Mouse (Mus musculus) forebrain, embryonic 12.5 days (tissue): ENCODE results near the gene Gsdma3. TPM values are rescaled to one million over a fixed set of nuclear protein-coding genes. Genes with fewer than 3 reads are reported as not detected.
"Not testable (repeated sequence)": the region's sequence is repeated elsewhere in the genome, so short reads cannot be mapped to it uniquely, and the experiment has no call there.

Experiments used
- ATAC-seq: fragments of 200-750 bp; cut with Nextera tagmentation; 2 replicates; pipeline ENCODE4 v1.8.0; 2017; ENCODE audit warnings: moderate TSS enrichment; ENCODE audit not compliant: low FRiP score
- H3K27ac ChIP-seq: fragments of 300-500 bp; sonication (generic); 2 replicates; pipeline ENCODE4 v1.5.1; 2016; ENCODE audit warnings: mild to moderate bottlenecking
- H3K27me3 ChIP-seq: fragments of 300-500 bp; sonication (generic); 2 replicates; pipeline ENCODE4 v1.6.1; 2016; ENCODE audit warnings: mild to moderate bottlenecking
- H3K36me3 ChIP-seq: fragments of 300-500 bp; sonication (generic); replicated peaks from 2 replicates; pipeline ENCODE4 v1.6.1; 2016; ENCODE audit warnings: mild to moderate bottlenecking
- H3K4me1 ChIP-seq: fragments of 300-500 bp; sonication (generic); 2 replicates; pipeline ENCODE4 v1.6.1; 2016
- H3K4me2 ChIP-seq: fragments of 300-500 bp; sonication (generic); 2 replicates; pipeline ENCODE4 v1.6.1; 2016; ENCODE audit warnings: mild to moderate bottlenecking, moderate library complexity
- H3K4me3 ChIP-seq: fragments of 300-500 bp; sonication (generic); replicated peaks from 2 replicates; pipeline ENCODE4 v1.5.1; 2016; ENCODE audit warnings: mild to moderate bottlenecking
- H3K9ac ChIP-seq: fragments of 300-500 bp; sonication (generic); 2 replicates; pipeline ENCODE4 v1.6.1; 2016; ENCODE audit warnings: mild to moderate bottlenecking
- H3K9me3 ChIP-seq: fragments of 300-500 bp; sonication (generic); 2 replicates; pipeline ENCODE4 v1.6.1; 2016
- WGBS: fragments of 180-500 bp; shearing (Covaris S2); methylation state at CpG from one replicate; pipeline ENCODE4 v1.1.7; 2016; 5-methylcytosine and 5-hydroxymethylcytosine counted together
- polyA plus RNA-seq: library from polyadenylated mRNA; unstranded; fragments of >200 nt; fragmentation: Nextera tagmentation; extraction: Ambion mirVana; gene quantifications from 2 replicates; pipeline ENCODE4 v1.2.1, GENCODE M21; 2016

Gsdma3 gene
- polyA plus RNA-seq, 1 experiment from 2014 or later = not detected

DNA sequence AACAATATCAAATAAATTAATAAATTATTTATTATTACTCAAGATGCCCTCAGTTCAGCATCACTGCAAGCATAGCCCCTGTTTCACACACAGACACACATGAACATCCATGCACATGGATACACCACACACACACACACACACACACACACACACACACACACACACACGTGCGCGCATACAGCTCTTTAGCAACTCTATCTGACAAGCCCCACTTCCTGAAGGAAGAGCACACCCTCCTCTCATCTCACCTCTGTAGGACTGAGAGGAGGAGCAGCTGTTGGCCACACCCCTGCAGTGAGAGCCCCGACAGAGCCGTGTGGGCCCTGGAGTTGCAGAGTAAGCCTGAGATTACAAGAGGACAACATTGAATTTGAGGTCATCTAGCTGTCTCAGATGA lies 13.9 kb downstream of the Gsdma3 start:
- H3K27me3 ChIP-seq = no peaks in the 10 kb centered on the region; the same call in 1 of the 2 replicates
- no peaks in the 10 kb centered on the region for H3K36me3 ChIP-seq
- H3K9ac ChIP-seq = no peak overlapping the region
- H3K4me3 ChIP-seq = no peak overlapping the region
- no peaks in the 10 kb centered on the region for H3K9me3 ChIP-seq
- no peaks in the 10 kb centered on the region for H3K4me1 ChIP-seq
- WGBS = 74% methylated on average over 5 of the region's 5 CpGs
- ATAC-seq = no peak
- no peak overlapping the region for H3K4me2 ChIP-seq
- H3K27ac ChIP-seq = no peak overlapping the region

DNA sequence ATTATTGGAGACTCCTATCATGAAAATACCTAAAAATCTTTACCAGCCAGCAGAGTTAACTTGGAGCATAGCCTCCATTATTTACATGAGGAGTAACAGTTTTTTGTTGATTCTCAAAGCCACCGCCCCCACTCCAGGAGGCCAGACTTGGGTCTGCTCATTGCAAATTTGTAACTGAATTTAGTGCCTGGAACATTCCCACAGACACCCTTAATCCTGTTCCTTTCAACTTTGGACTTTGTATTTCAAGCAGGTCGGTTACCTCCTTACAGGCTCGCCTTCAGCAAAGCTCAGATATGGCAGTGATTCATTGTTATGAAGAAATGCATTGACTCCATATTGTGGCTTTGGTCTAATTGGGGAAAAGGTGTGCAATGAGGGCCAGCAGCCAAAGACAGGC lies 18.6 kb downstream of the Gsdma3 start:
- no peak overlapping the region for H3K27ac ChIP-seq
- H3K4me3 ChIP-seq = no peak overlapping the region
- no peak overlapping the region for H3K4me2 ChIP-seq
- ATAC-seq = no peak
- no peaks in the 10 kb centered on the region for H3K4me1 ChIP-seq
- WGBS = 85% methylated on average over 3 of the region's 3 CpGs
- no peaks in the 10 kb centered on the region for H3K9me3 ChIP-seq
- peaks cover 10% of the 10 kb centered on the region for H3K27me3 ChIP-seq
- H3K9ac ChIP-seq = no peak overlapping the region
- H3K36me3 ChIP-seq = no peaks in the 10 kb centered on the region

DNA sequence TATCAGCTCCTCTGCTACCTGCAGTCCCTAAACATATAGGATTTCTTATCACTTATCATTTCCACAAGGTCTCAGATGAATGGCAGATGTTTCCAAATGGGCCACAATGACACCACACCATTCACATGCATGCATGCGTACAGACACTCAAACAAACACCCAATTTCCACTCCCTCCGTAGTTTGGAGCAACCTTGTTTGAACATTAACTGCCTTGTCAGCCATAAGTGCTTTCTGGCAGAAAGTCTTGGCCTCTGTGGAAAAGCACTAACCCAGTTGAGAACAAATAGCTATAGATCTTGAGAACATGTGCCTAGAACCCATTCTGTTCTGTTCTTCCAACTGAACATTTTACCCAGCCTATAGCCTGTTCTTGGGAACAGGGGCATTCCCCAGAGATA lies 19.8 kb downstream of the Gsdma3 start:
- Histone ChIP-seq H3K4me2 (no peak overlapping the region), H3K27me3 (peaks cover 10% of the 10 kb centered on the region), H3K4me1 (no peaks in the 10 kb centered on the region), H3K36me3 (no peaks in the 10 kb centered on the region), H3K9ac (no peak overlapping the region), H3K27ac (no peak overlapping the region), H3K4me3 (no peak overlapping the region), H3K9me3 (no peaks in the 10 kb centered on the region)
- 90% methylated on average over 2 of the region's 2 CpGs for WGBS
- ATAC-seq = no peak

DNA sequence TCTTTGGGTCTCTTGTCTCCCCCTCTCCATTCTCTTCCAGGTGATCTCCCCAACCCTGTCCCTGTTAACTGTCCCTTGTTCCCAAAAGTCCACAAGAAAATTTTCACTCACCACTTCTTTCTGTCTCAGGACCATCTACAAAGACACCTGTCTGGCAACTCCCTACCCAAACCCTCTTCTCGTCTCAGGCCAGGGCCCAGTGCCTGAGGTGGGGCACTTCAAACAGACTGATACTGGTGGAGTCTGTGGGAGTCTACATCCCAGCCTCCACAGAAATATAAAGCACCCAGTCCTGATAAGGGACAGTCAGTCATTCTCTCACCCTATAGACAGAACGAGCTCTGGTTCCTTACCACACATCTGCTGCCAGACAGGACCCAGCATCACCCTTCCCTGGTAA lies 20.3 kb downstream of the Gsdma3 start, which contains the start of gene Gsdma2:
Gene Gsdma2, plus strand, starts transcription at position 301 of the 400 bp plus-strand sequence.
- ATAC-seq = no peak
- H3K4me1 ChIP-seq = no peaks in the 10 kb centered on the region
- H3K9me3 ChIP-seq = no peaks in the 10 kb centered on the region
- no peak within 1 kb of the TSS for H3K9ac ChIP-seq
- 71% methylated on average over 2 of the region's 2 CpGs for WGBS
- H3K36me3 ChIP-seq = no peaks in the 10 kb centered on the region
- peaks cover 10% of the 10 kb centered on the region for H3K27me3 ChIP-seq
- no peak within 1 kb of the TSS for H3K4me2 ChIP-seq
- H3K27ac ChIP-seq = no peak within 1 kb of the TSS
- H3K4me3 ChIP-seq = no peak within 1 kb of the TSS

DNA sequence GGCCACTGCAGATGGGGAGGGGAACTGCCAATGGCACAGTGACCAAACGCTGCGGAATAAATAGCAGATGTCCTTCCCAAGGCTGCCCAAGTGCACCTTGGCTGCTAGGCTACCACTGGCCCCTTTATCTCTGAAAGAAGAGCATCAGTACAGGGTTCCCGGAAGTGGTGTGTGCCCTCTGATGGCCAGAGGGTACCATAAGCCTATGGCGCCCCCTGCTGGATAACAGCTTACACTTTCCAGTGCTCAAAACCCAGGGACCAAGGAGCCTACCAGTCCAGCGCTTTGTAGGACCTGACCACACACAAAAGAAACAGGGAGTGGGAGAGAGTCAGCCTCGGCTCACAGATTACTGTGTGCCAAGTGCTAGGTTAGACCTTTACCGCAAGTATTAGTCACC lies 28.9 kb downstream of the Gsdma3 start:
- H3K9me3 ChIP-seq, H3K27me3 ChIP-seq, H3K9ac ChIP-seq, H3K4me1 ChIP-seq, H3K4me3 ChIP-seq, ATAC-seq, H3K4me2 ChIP-seq, H3K27ac ChIP-seq, H3K36me3 ChIP-seq: not testable (repeated sequence)
- WGBS = 18% methylated on average over 7 of the region's 7 CpGs

DNA sequence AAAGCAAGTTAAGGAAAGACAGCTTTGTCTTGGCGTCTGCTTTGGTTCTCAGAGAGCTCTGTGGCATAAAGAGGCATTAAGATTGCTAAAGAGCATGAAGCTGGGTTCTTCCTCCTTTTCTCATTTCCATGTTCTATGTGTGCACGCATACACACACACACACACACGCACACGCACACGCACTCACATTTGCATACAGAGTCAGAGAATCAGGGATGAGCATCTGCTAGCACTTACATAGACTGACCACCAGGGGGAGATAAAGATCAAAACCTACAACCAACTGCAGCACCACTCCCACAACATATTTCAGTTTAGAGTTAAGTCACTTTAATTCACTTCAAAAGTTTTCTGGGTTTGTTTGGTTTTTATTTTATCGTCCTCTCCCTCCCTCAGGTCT lies 34.4 kb downstream of the Gsdma3 start:
- ATAC-seq = no peak
- WGBS = 10% methylated on average over 6 of the region's 6 CpGs
- Histone ChIP-seq H3K9me3 (no peaks in the 10 kb centered on the region), H3K4me2 (no peak overlapping the region), H3K4me3 (no peak overlapping the region), H3K27ac (no peak overlapping the region), H3K36me3 (no peaks in the 10 kb centered on the region), H3K4me1 (0 out of 2 replicates have a peak, but pooled peaks cover 3% of the 10 kb centered on the region), H3K9ac (no peak overlapping the region), H3K27me3 (peaks cover 9% of the 10 kb centered on the region; the same call in 1 of the 2 replicates)

DNA sequence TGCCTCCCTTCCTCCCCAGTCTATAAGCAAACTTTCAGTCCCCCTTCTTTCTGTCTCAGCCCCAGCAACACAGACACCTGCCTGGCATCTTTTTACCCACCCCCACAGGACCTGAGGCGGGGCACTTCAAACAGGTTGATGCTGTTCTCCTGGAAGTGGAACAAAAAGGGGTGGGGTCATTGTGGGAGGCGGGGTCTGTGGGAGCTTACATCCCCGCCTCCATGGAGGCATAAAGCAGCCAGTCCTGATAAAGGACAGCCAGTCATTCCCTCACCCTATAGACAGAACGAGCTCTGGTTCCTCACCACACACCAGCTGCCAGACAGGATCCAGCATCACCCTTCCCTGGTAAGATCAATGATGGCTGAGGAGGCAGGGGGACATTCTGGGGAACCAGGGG lies 37.9 kb downstream of the Gsdma3 start, which contains the start of gene Gsdma:
Gene Gsdma, plus strand, starts transcription at position 261 of the 400 bp plus-strand sequence.
- Histone ChIP-seq H3K4me1 (0 out of 2 replicates have a peak, but pooled peaks cover 3% of the 10 kb centered on the region), H3K9me3 (no peaks in the 10 kb centered on the region), H3K9ac (no peak within 1 kb of the TSS), H3K27me3 (peaks cover 32% of the 10 kb centered on the region), H3K36me3 (no peaks in the 10 kb centered on the region), H3K4me2 (no peak within 1 kb of the TSS), H3K4me3 (no peak within 1 kb of the TSS), H3K27ac (no peak within 1 kb of the TSS)
- no peak for ATAC-seq
- WGBS = 15% methylated on average over 4 of the region's 4 CpGs

DNA sequence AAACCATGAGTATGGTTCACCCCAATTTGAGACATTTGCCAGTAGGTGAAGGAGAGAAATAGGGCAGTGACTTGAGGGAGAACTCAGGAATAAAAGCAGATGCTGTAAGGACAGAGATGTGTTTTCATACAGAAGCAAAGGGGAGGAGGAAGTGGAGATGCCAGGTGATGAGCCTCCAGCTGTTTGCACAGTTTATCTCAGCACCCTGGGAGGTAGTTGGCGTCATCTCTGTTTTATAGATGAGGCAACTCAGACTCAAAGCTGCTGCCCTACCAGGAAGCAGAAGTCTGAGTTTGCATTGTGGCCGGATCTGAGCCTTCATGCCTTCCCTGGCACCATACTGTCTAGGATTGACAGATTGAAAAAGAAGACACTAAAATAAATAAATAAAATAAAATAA lies 42.8 kb downstream of the Gsdma3 start:
- H3K9me3 ChIP-seq = no peaks in the 10 kb centered on the region
- no peak overlapping the region for H3K9ac ChIP-seq
- H3K36me3 ChIP-seq = no peaks in the 10 kb centered on the region
- no peak overlapping the region for H3K4me2 ChIP-seq
- 78% methylated on average over 2 of the region's 2 CpGs for WGBS
- H3K4me3 ChIP-seq = no peak overlapping the region
- H3K27ac ChIP-seq = no peak overlapping the region
- ATAC-seq = no peak
- no peaks in the 10 kb centered on the region for H3K4me1 ChIP-seq
- peaks cover 54% of the 10 kb centered on the region for H3K27me3 ChIP-seq

DNA sequence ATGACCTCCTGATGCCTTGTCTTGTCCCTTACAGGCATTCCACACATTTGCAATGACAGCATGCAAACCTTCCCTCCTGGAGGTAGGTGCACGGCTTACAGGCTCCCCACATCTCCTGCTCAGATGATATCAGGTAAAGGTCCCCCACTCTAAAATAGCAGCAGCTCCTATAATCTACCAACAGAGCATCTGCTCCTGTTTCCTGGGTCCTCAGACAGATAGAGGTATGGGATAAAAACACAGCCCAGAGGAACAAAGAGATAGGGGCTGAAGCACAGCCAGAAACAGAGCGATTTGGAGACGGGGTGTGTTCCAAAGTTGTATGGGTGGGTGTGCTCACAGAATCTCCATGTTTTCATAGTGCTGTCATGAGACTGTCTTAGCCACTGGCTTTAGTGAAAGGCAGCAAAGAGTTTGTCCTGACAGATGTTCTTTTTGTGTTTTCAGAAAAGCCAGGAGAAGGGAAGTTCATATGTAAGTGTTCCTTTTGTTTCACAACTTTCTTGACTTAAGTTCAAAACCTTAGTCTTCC lies 45.2 kb downstream of the Gsdma3 start:
- WGBS = 72% methylated on average over 3 of the region's 3 CpGs
- Histone ChIP-seq H3K27ac (no peak overlapping the region), H3K36me3 (no peaks in the 10 kb centered on the region), H3K9me3 (no peaks in the 10 kb centered on the region), H3K9ac (no peak overlapping the region), H3K4me1 (no peaks in the 10 kb centered on the region), H3K27me3 (peaks cover 50% of the 10 kb centered on the region), H3K4me2 (no peak overlapping the region), H3K4me3 (no peak overlapping the region)
- ATAC-seq = no peak

DNA sequence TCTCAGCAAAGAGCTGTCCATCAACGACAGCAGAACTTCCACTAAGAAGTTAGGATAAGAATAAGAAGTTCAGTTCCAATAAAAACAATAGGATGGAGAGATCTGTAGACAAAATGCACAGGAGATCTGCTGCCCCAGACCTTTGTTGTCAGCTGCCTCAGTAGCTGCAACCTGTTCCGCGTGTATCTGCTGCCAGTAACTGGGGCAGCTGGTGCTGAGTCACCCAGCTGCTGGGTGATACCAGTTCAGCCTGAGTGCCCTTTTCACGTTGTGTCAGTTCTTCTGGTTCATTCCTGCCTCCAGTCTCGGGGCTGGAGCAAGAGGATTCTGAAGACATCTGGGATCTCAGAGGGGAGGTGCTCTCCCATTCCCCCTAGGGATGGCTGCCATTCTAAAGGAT lies 45.7 kb downstream of the Gsdma3 start:
- Histone ChIP-seq H3K9me3 (no peaks in the 10 kb centered on the region), H3K4me2 (no peak overlapping the region), H3K4me3 (no peak overlapping the region), H3K27ac (no peak overlapping the region), H3K36me3 (no peaks in the 10 kb centered on the region), H3K4me1 (no peaks in the 10 kb centered on the region), H3K27me3 (peaks cover 45% of the 10 kb centered on the region), H3K9ac (no peak overlapping the region)
- no peak for ATAC-seq
- WGBS = 68% methylated on average over 5 of the region's 5 CpGs

DNA sequence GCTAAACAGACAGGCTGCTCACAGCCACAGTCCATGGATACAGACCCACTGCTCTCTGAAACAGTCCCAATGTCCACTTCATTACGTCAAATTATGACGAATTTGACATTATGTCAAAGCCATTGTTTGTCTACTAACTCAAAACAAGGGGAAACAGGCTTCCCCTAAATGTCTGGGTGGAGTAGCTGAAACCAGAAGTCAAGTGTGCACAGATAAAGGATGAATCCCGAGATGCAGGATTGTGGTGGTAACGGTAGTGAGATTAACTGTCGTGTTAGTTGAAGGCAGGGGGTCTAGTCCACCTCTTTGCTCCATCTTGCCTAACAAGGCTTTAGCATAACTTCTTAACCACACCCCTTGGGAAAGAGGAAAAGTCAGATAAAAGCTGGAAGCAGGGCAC lies 46.3 kb downstream of the Gsdma3 start:
- ATAC-seq = no peak
- Histone ChIP-seq H3K4me2 (no peak overlapping the region), H3K9me3 (no peaks in the 10 kb centered on the region)

DNA sequence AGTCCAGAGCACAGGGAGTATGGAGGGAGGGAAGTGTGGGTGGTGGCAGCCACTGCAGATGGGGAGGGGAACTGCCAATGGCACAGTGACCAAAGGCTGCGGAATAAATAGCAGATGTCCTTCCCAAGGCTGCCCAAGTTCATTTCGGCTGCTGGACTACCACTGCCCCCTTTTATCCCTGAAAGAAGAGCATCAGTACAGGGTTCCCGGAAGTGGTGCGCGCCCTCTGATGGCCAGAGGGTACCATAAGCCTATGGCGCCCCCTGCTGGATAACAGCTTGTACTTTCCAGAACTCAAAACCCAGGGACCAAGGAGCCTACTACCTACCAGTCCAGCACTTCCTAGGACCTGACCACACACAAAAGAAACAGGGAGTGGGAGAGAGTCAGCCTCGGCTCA lies 47.0 kb downstream of the Gsdma3 start:
- H3K4me1 ChIP-seq, H3K9me3 ChIP-seq, ATAC-seq, H3K36me3 ChIP-seq, H3K4me3 ChIP-seq, H3K27ac ChIP-seq, H3K9ac ChIP-seq: not testable (repeated sequence)
- H3K4me2 ChIP-seq = peak overlapping the region; percentile 29; the same call in 1 of the 2 replicates
- 11% methylated on average over 7 of the region's 7 CpGs for WGBS
- peaks cover 34% of the 10 kb centered on the region for H3K27me3 ChIP-seq

More for the DNA sequence above, 46.3 kb downstream of the Gsdma3 start:
- WGBS = 92% methylated on average over 5 of the region's 5 CpGs
- no peaks in the 10 kb centered on the region for H3K36me3 ChIP-seq
- no peak overlapping the region for H3K27ac ChIP-seq
- H3K27me3 ChIP-seq = peaks cover 40% of the 10 kb centered on the region
- no peak overlapping the region for H3K9ac ChIP-seq
- no peaks in the 10 kb centered on the region for H3K4me1 ChIP-seq
- H3K4me3 ChIP-seq = no peak overlapping the region

DNA sequence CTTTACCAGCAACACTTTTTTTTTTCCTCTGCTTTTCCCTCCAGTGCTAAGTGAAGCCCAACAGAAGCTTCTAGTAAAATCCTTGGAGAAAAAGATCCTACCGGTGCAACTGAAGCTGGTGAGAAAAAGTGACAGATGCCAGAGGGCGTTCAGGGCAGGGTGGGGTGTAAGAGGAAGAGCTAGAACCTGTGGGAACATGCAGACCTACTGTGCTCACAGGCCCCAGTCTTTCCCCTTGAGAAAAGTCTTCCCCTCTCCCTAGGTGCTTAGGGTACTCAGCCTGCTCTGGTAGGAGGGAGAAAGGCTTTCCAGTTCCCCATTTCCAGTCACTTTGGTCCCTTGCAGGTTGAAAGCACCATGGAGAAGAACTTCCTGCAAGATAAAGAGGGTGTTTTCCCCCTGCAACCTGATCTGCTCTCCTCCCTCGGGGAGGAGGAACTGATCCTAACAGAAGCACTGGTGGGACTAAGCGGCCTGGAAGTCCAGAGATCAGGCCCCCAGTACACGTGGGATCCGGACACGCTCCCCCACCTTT lies 49.7 kb downstream of the Gsdma3 start:
- no peak overlapping the region for H3K27ac ChIP-seq
- H3K4me1 ChIP-seq = no peaks in the 10 kb centered on the region
- no peaks in the 10 kb centered on the region for H3K36me3 ChIP-seq
- H3K27me3 ChIP-seq = peaks cover 15% of the 10 kb centered on the region
- WGBS = 48% methylated on average over 7 of the region's 7 CpGs
- H3K9me3 ChIP-seq = no peaks in the 10 kb centered on the region
- no peak overlapping the region for H3K9ac ChIP-seq
- H3K4me2 ChIP-seq = no peak overlapping the region
- no peak overlapping the region for H3K4me3 ChIP-seq
- no peak for ATAC-seq
